In the genomic region with DNA sequence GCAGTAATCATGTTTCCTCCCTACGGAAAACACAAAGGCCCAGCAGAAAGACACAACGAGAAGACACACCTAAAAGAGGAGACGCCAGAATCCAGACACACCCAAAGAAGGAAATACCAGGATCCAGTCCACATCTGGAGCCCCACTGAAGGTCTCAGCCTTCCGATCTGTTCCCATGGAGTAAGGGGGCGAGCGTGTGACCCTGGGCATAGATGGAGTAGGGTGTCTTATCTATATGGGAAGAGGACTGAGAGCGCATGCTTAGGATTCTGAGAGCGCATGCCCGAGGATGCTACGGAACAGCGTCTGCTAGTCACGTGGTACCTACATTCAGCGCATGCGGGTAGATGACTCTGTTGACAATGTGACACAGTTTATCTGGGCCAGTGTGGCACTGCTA, we compare ENCODE assay signal across 1 mouse cellular context.
TF ChIP-seq lines count a peak whose summit lies in the region.

No protein-coding gene starts in this region.

TF ChIP-seq in MEL, 35 proteins besides CTCF, POLR2A, EP300 and RAD21 (continued from another document):
- TF ChIP-seq USF1 (IDR thresholded peaks at IDR 0.05; ENCODE audit: low read depth, low read length) (peak; percentile 98), NELFE (IDR thresholded peaks at IDR 0.05; ENCODE audit: low read depth, low read length) (peak; percentile 94), ZC3H11A (IDR thresholded peaks at IDR 0.05; ENCODE audit: low read depth, low read length) (no peak), POLR2AphosphoS2 (IDR thresholded peaks at IDR 0.05; ENCODE audit: low read length) (peak; percentile 96), CHD1 (IDR thresholded peaks at IDR 0.05; ENCODE audit: low read depth, low read length) (no peak), MAX (IDR thresholded peaks at IDR 0.05; ENCODE audit: low read length) (peak; percentile 100), SIN3A (IDR thresholded peaks at IDR 0.05; ENCODE audit: low read length) (peak; percentile 93), ZMIZ1 (IDR thresholded peaks at IDR 0.05; ENCODE audit: low read depth, low read length) (peak; percentile 84), ELF1 (IDR thresholded peaks at IDR 0.05; ENCODE audit: low read depth, low read length) (peak; percentile 95), HCFC1 (IDR thresholded peaks at IDR 0.05; ENCODE audit: low read depth, low read length) (peak; percentile 85), TBP (IDR thresholded peaks at IDR 0.05; ENCODE audit: low read depth, low read length) (peak; percentile 93), MAFK (IDR thresholded peaks at IDR 0.05; ENCODE audit: borderline replicate concordance, low read depth, low read length) (no peak), NRF1 (IDR thresholded peaks at IDR 0.05; ENCODE audit: insufficient read depth, low read depth, low read length, poor library complexity, severe bottlenecking) (peak; percentile 98), MXI1 (IDR thresholded peaks at IDR 0.05; ENCODE audit: low read depth, low read length) (peak; percentile 84), MYC (IDR thresholded peaks at IDR 0.05; ENCODE audit: low read depth, low read length) (peak; percentile 98), USF2 (IDR thresholded peaks at IDR 0.05; ENCODE audit: borderline replicate concordance in 1 of 2, insufficient read depth in 1 of 2, low read depth in 1 of 2, low read length in 2 of 2) (peak; percentile 57 to 89; a peak in 3 of 4 replicates), CHD2 (IDR thresholded peaks at IDR 0.05; ENCODE audit: low read length) (no peak)
